Mouse (Mus musculus) small intestine, adult 2 months (tissue): ENCODE measurements at regions not wholly inside any gene's neighbourhood (a gene's known extent, or its start where the extent isn't known, plus 50 kb on each side); places are given as distances from the start of the nearest gene placed in this dataset.

ENCODE experiments used
- CTCF ChIP-seq: fragments of 200-500 bp; IDR thresholded peaks from 2 replicates; pipeline ENCODE4 v1.5.1; 2012; ENCODE audit warnings: low read depth, mild to moderate bottlenecking, control low read depth, inconsistent platforms, low read length, moderate library complexity, mixed read lengths; ENCODE audit not compliant: insufficient replicate concordance, insufficient read length; ENCODE audit errors: extremely low read depth
- POLR2A ChIP-seq: fragments of 200-500 bp; IDR thresholded peaks from 2 replicates; pipeline ENCODE4 v1.6.1; 2012; ENCODE audit warnings: low read depth, mild to moderate bottlenecking, control low read depth, inconsistent platforms, low read length, moderate library complexity

DNA sequence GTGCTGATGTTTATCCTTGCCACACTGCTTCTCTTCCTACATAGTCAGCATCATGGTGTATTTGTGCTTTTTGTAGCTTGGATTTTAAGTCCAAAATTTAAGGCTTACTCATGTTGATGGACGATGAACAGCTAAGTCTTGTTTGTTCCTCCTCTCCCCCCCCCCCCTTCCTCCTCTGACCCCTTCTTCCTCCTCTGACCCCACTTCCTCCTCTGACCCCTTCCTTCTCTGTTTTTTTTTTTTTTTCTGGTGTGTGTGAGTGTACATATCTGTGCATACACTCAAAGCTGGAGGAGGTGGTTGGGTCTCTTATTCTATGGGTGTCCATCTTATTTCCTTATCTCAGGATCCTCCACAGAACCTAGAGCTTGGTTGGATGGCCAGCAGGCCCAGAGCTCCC lies 87.0 kb upstream of the Lsm6 start:
- no peak for TF ChIP-seq POLR2A
- TF ChIP-seq CTCF, result no peak
